Mouse (Mus musculus) spleen, adult 12 weeks (tissue): ENCODE data around the gene Hes7.

Experiments
- DNase-seq: peaks from one replicate; pipeline ENCODE4 v3.0.0; 2022; ENCODE audit warnings: low spot score

The Hes7 gene

DNA sequence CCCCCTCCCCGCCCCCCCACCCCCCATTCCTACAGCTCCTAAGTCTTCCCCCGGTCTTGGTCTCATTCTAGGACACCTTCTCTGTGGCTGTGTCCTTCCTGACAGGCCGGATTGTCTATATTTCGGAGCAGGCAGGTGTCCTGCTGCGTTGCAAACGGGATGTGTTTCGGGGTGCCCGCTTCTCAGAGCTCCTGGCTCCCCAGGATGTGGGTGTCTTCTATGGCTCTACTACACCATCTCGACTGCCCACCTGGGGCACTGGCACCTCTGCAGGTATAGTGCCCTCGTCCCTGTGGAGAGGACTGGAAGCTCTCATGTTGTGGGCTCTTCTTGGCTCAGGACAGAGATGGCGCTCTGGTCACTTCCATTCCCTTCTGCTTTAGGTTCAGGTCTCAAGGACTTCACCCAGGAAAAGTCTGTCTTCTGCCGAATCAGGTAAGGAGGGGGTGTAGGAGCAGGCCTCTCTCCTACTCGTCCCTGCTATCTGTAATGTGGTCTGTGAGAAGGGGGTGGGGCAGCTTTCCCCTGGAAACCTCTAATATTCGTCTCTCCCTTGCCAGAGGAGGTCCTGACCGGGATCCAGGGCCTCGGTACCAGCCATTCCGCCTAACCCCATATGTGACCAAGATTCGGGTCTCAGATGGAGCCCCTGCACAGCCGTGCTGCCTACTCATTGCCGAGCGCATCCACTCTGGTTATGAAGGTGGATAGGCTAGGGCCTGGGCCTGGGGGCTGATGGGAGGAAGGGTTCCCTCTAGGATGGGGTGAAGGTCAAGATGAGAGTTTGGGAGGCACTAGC lies 18.4 kb upstream of the Hes7 start:
- no peak for DNase-seq

DNA sequence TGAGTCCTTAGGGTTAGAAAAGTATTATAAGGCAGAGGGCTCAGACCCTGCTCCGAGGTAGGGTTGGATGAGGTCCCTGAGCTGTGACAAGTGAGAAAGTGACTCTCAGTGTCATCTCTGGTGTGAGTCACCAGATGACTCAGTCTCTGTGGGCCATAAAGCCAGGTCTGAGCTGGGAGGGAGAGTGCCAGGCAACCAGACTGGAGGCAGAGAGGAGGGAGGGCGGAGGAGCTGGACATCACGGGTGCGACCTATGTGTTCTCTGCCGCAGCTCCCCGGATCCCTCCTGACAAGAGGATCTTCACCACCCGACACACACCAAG lies 17.8 kb upstream of the Hes7 start:
- DNase-seq, result no peak

DNA sequence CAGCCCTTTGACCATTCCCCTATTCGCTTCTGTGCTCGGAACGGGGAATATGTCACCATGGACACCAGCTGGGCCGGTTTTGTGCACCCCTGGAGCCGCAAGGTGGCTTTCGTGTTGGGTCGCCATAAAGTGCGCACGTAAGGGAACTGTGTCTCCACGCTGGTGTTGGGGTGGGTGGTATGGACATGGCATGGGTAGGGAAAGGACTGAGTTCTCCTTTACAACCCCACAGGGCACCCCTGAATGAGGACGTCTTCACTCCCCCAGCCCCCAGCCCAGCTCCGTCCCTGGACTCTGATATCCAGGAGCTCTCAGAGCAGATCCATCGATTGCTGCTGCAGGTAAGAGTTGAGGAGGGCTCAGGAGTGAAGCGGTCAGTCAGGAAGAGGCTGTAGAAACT lies 17.1 kb upstream of the Hes7 start:
- no peak for DNase-seq

DNA sequence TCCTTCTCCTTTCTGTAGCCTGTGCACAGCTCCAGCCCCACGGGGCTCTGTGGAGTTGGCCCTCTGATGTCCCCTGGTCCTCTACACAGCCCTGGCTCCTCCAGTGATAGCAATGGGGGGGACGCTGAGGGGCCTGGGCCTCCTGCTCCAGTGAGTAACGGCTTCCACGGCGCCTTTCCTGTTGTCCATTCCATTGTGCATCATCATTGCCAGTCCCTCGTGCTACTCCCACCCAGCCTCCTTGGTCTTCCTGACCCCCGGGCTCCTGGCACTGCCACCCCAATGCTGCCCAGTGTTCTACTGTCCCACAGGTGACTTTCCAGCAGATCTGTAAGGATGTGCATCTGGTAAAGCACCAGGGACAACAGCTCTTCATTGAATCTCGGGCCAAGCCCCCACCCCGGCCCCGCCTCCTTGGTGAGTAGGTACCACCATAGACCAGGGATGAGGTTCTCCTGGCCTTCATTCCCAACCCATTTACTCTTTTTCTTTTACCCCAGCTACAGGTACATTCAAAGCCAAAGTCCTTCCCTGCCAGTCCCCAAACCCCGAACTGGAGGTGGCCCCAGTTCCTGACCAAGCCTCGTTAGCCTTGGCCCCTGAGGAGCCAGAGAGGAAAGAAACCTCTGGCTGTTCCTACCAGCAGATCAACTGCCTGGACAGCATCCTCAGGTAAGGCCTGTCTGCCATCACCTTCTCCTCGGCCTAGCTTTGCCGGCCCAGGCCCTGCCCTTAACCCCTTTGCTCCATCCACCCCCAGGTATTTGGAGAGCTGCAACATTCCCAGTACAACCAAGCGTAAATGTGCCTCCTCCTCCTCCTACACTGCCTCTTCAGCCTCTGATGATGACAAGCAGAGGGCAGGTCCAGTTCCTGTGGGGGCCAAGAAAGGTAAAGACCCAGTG lies 16.4 kb upstream of the Hes7 start:
- DNase-seq, result no peak

DNA sequence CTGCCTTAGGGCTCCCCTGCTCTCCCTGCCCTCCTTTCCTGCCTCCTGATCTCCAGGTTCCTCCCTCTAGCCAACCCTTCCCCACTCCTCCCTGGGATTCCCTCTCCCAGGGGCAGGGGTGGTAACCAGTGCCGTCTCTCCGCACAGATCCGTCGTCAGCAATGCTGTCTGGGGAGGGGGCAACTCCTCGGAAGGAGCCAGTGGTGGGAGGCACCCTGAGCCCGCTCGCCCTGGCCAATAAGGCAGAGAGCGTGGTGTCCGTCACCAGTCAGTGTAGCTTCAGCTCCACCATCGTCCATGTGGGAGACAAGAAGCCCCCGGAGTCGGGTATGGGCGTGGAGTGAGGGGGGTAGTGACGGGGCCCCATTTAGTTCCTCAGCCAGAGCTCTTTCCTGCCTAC lies 15.7 kb upstream of the Hes7 start:
- DNase-seq, result no peak

DNA sequence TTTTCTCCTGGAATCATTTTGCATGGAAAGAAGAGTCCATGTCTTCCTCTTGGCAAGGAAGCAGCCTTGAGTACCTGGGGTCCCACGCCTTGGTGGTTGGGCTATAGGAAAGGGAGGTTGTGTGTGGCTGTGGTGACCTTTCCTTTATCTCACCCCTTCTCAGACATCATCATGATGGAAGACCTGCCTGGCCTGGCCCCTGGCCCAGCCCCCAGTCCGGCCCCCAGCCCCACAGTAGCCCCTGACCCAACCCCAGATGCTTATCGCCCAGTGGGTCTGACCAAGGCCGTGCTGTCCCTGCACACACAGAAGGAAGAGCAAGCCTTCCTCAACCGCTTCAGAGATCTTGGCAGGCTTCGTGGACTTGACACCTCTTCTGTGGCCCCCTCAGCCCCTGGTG lies 15.0 kb upstream of the Hes7 start:
- DNase-seq, result no peak

DNA sequence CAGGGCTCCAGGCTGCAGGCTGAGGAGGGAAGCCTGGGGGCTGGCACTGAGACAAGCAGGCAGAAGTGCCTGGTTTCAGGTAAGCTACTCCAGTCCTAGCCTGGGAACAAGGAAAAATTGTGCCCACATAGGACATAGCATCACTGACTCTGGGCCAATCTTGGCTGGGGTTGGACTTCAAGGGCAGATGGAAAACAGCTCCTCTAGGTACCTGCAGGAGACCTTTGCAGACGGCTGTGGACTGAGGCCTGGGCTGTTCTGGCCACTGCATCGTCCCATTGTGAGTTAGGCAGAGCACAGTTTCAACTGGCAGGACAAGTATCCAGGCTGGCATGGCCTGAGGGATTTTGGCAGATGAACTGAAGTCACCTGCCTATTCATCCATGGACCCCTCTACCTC lies 14.4 kb upstream of the Hes7 start:
- DNase-seq, result no peak

DNA sequence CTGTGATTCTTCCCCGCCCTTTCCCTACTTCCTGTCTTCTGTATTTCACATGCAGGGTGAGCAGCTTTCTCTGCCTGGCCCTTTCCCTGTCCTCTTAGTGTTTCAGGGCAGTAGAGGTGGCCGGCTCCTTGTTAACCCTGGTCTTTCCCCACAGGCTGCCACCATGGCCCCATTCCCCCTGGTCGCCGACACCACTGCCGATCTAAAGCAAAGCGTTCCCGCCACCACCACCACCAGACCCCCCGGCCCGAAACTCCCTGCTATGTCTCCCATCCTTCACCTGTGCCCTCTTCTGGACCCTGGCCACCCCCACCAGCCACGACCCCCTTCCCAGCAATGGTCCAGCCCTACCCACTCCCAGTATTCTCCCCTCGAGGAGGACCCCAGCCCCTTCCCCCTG lies 13.9 kb upstream of the Hes7 start:
- DNase-seq, result no peak

DNA sequence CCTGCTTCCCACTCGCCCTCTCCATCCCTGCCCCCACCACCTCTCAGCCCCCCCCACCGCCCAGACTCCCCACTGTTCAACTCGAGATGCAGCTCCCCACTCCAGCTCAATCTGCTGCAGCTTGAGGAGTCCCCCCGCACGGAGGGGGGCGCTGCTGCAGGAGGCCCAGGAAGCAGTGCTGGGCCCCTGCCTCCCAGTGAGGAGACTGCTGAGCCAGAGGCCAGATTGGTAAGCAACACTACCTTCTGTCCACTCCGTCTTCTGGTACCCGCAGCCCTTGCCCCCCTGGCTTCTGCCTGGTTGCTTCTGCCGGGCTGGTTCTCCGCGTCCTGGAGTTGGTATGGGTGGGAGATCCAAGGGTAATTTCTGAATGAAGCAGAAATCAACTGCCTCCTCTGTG lies 13.4 kb upstream of the Hes7 start:
- no peak for DNase-seq

DNA sequence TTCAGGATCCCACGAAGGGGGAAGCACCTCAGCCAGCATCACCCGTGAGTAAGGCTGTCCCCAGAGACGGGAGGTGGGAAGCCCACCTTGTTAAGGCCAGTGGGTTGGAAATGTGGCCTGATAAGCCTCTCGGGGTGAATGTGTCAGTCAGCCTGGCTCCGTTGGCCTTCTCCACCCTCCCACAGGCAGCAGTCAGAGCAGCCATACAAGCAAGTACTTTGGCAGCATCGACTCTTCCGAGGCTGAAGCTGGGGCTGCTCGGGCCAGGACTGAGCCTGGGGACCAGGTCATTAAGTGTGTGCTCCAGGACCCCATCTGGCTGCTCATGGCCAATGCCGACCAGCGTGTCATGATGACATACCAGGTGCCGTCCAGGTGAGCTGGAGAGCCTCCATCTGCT lies 12.5 kb upstream of the Hes7 start:
- DNase-seq, result no peak

DNA sequence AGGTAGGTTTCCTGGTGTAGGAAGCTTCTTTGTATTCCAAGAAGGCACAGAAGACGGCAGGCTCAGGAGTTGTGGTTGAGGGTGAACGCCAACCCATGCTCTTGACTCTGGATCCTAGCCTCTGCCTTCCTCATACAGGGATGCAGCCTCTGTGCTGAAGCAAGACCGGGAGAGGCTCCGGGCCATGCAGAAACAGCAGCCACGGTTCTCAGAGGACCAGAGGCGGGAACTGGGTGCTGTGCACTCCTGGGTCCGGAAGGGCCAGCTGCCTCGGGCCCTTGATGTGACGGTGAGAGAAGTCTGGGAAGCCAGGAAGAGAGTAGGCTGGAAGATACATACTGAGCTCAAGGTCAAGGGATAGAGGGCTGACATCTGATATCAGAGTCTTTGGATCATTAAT lies 12.0 kb upstream of the Hes7 start:
- DNase-seq, result no peak

DNA sequence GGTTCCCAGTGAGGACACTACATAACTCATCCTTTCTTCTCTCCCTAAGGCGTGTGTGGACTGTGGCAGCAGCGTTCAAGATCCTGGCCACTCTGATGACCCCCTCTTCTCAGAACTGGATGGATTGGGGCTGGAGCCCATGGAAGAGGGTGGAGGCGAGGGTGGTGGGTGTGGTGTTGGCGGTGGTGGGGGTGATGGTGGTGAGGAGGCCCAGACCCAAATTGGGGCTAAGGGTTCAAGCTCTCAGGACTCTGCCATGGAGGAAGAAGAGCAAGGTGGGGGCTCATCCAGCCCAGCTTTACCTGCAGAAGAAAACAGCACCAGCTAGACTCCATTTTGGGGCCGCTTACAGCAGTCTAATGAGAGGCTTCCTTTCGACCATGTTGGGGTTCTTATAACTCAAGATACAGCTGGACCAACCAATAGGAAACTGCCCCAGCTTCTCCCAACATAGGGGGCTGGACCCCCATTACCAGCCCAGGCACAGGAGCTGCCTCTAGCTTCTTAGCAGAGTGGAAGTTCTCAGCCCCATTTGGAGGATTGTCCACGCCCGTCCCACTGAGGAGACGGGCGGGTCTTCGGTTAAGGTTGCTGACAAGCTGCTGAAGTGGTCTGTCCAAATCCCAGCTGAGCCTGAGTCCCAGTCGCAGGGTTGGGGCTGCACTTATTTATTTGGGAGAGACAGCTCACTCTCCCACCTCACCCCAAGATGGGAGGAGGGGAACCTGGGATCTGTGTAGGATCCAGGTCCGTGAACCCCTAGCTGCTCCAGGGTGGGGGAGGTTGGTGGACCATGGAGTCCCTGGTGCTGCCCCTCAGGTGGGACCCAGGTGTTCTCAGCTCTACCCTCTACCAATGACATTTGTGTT lies 10.9 kb upstream of the Hes7 start:
- no peak for DNase-seq

DNA sequence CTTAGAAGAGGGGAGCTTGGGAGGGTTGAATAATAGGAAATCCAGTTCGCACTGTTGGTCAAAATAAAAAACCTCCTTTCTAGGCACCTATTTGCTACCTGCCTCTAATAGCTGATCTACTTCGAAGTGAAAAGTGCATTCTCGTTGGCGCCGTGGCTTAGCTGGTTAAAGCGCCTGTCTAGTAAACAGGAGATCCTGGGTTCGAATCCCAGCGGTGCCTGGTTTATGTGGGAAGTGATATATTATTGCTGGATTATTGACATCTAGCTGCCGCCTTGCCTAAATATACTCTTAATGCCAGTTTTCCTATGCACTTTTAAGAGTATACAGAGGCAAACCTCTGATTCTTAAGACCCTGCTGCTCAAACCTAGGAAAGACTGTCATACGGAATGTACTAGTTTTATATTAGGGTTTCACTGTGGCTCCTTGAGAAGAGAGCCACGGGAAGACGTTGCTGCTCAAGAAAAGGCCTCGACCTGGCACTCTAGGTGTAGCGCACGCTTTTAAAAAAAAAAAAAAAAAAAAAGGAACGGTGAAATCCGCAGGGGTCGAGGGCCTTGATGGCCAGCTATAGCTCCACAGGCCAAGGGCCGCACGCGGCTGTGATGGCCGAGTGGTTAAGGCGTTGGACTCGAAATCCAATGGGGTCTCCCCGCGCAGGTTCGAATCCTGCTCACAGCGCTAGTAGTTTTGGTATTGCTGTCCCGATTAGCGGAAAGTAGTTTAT lies 9.7 kb upstream of the Hes7 start:
- DNase-seq, result peak; percentile 87

DNA sequence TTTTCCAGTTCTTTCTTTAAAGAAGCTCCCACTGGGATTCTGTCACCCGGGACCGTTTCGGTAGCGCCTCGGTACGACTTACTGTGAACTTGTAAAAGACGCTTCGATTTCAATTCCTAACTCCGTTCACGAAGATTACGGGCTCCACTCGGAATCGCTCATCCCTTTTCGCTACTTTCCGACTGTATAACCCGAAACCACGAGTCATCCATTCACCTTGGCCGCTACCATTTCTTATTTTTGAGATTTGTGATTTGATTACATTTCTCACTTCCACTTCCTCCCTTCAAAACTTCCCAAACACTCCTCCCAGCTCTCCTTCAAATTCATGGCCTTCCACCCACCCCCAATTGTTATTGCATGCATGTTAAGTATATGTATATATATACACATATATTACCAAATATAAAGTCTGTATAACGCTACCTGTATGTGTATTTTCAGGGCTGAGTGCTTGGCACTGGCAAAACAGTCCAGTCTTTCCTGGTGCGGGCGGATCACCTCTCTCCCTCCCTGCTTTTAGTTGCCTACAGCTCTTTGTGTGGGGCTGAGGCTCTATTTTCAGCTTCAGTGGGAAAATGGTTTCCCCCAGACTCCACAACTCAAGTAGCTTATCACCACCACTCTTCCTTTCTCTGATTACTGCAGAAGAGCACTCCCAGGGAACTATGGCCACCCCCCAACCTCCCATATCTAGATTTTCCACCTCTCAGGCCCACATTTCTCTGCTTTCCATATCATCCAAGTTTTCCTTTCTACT lies 9.0 kb upstream of the Hes7 start:
- DNase-seq, result no peak

DNA sequence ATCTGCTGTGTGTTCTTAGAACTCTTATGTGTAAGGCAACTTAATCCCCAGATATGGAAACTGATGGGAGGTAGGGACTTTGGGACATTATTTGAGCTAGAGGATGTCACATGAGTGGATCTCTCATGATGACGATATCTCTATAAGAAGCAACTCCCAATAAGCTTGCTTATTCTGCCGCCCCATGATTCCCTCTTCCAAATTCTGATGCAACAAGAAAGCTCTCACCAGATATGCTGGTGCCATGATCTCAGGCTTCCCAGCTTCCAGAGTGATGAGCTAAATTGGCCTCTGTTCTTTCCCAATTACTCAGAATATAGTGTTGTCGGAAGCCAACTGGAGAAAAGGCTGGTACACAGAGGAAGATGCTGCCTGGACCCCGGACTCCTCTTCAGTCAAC lies 8.3 kb upstream of the Hes7 start:
- no peak for DNase-seq

DNA sequence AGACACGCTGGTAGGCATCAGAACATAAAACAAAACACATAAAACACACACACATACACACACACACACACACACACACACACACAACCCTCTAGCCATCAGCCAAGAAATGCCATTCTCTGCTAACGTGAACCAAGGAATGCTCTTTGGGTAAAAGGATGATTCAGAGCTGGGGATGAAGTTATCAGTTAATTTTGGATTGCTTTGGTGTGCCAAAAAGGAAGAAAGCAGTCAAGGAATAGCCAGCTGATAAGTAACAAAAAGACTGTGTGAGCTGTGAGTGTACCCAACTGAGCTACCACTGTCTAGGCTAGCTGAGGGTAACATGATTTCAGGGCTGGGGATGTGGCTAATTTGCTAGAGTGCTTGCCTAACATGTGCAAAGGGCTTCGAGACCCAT lies 6.2 kb upstream of the Hes7 start:
- no peak for DNase-seq

DNA sequence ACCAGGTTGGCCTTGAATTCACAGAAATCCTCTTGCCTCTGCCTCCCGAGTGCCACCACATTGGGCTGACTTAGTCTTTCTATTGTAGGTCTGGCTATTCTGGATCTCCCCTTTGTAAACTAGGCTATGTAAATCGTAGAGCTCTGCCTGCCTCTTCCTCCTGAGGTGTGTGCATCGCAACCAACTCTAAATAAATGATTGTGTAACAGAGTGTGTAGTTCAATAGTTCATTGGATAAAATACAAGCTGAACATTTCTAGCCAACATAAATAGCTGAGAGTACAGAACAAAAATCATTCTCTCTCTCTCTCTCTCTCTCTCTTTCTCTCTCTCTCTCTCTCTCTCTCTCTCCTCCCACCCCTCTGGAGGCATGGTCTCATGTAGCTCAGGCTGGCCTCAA lies 5.6 kb upstream of the Hes7 start:
- no peak for DNase-seq

DNA sequence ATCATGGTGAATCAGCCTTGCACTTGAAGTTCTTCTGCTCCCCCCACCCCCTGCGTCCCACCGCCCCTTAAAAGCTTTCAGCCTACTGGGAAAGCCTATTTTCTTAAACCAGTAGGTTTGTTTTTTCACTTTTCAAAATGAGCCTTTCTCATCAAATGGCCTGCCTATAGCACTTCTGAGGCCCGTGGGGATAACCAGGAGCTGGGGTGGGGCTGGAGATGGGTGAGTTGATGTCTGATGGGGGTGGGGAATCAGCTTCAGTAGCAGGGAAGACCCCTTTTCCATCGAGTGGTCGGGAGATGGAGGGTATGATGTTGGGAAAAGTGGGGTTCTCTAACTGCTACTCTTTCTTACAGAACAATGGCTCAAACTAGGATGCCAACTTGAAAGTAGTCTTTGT lies 3.4 kb upstream of the Hes7 start:
- no peak for DNase-seq

DNA sequence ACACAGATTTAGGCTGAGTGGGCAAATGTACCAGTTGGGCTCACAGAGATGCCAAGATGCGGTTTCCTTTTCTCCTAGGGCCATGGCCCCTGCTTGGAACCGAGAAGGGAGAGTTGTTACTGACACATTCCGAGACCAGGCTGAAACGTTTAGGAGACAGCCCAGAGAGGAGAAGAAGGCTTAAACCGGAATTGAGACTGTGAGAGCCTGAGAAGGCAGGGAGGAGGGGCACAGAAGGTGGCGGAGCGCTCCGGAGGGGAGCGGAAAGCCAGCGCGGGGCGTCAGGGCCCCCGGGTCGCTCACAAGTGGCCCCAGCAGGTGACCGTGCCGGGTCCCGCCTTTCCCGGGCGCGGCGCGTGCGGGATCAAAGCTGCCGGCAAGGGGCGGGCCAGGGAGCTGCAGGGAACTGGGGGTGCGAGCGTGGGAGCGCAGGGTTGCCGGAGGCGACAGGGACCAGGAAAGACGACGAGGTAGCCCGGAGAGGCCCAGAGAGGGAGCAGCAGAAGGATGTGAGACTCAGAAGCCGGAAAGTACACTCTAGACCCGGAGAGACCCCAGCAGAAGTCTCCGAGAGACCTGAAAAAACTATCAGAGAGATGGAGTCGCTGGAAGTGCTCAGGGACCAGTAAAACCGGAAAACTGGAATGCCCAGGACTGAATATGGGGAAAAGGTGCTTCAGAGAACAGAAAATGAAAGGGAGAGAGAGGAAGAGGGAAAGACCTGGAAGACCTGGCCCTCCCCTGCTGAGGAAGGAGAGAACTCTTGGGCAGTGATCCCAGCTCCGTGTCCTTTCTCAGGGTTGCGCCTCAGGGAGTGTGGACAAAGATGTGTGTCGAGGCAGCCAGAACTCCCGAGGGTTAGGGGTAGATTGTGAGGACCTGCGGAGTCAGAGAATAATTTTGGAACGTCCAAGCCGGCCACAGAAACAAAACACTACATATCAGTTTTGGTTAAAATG lies 2.2 kb upstream of the Hes7 start:
- peak; percentile 49 for DNase-seq

DNA sequence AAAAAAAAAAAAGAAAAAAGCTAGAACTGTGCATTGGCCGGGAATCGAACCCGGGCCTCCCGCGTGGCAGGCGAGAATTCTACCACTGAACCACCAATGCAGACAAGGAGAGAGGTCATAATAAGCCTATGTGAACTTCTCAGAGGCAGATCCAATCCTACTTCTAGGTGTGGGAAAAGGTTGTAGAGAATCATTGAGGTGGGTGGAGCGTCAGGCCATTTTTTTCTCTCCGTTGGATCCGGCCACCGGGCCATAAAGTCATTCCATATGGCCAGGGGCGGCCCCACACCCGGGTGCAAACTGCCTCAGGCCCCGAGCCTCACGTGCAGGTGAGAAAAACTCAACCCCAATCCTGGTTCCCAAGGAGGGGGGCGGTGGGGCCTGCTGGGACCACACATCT lies 1.4 kb upstream of the Hes7 start:
- peak; percentile 59 for DNase-seq
